Mouse (Mus musculus): ENCODE measurements around the gene Tnnc1.

DNA sequence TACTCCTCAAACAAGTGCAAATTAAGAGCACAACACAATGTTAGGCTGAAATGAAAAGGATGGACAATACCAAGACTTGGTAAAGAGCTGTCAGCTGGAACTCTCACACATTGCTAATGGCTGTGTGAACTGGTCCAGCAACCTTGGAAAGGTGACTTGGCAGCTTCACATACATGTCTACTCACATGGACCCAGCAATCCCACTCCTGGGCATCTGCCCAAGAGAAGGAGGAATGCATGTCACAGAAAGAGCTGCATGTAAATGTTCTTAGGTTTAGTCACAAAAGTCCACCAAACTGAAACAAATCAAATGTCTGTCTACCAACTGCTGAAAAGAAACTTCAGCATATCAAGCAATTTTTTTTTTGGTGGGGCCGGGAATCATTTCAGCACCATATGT is 37.8 kb downstream of the Tnnc1 start:
- TF ChIP-seq CTCF (conservative IDR thresholded peaks at IDR 0.05; ENCODE audit: low read length), result no peak
- no peak for TF ChIP-seq NANOG (IDR thresholded peaks at IDR 0.05; ENCODE audit: borderline replicate concordance, low read length)
- no peak for TF ChIP-seq POU5F1 (IDR thresholded peaks at IDR 0.05; ENCODE audit: borderline replicate concordance, low read length)
